Mouse (Mus musculus): Measurements from ENCODE around the gene Mitf.

DNA sequence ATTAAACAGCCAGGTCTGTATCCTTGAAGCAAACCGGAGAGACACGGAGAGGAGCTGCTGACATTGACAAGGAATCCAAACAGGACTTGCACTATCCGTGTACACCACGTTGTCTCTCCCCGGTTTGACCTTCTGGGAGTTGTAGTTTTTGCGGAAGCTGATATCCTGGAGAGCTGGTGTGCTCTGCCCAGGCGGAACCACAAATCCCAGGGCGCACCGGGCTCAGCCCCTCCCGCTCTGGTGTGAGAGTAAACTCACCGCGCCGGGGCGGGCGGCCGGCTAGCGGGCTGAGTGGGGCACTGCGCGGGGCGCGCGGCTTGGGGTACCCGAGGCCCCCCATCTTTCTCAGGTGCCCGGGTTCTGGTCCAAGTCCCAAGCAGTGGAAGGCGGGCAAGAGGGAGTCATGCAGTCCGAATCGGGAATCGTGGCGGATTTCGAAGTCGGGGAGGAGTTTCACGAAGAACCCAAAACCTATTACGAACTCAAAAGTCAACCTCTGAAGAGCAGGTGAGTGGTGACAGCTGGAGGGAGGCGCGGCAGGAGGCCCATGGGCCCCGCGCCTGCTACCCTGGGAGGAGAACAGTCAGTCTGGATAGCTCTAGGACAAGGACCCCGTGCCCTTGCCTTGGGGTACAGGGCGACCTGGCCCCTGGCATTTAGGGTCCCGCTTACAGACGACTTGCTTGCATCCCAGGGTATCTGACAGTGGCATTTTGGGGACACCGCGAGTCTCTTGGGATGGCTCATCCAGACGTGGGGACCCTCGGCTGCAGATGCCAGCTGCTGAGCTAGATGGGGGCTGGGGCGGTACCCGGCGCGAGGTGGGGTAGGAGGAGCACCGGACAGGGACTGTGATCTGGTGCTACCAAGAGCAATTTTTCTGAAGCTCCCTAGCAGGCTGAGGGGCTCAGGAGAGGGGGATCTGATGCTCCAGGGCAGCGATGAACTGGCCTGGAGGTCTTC, at the start of gene Mitf:
- no peak for TF ChIP-seq CTCF (conservative IDR thresholded peaks at IDR 0.05; ENCODE audit: low read length)
- TF ChIP-seq POU5F1 (IDR thresholded peaks at IDR 0.05; ENCODE audit: borderline replicate concordance, low read length): no peak

All from E14TG2a.4 (cell line).